Mouse (Mus musculus) lung, postnatal 0 days (tissue): Measurements from ENCODE around the gene Hps4. TPM values are rescaled to one million over a fixed set of nuclear protein-coding genes. Genes with fewer than 3 reads are reported as not detected.
A peak's percentile ranks its signal among the peaks of the same experiment; 100 is the strongest.

Experiments used
- ATAC-seq: fragments of 200-750 bp; cut with Nextera tagmentation; 2 replicates; pipeline ENCODE4 v1.8.0; 2017; ENCODE audit warnings: moderate library complexity
- DNase-seq: peaks from one replicate; pipeline ENCODE4 v3.0.0-alpha.2; 2016; ENCODE audit warnings: low spot score
- H3K27ac ChIP-seq: fragments of 300-500 bp; sonication (generic); 2 replicates; pipeline ENCODE4 v1.5.1; 2014; ENCODE audit warnings: antibody characterized with exemption, mild to moderate bottlenecking, low read length, mixed read lengths
- H3K27me3 ChIP-seq: fragments of 300-500 bp; sonication (generic); replicated peaks from 2 replicates; pipeline ENCODE4 v1.6.1; 2014; ENCODE audit warnings: low read length, mixed read lengths; ENCODE audit not compliant: insufficient read depth
- H3K36me3 ChIP-seq: fragments of 300-500 bp; sonication (generic); 2 replicates; pipeline ENCODE4 v1.6.1; 2014; ENCODE audit warnings: low read length, mixed read lengths; ENCODE audit not compliant: insufficient read depth
- H3K4me1 ChIP-seq: fragments of 300-500 bp; sonication (generic); 2 replicates; pipeline ENCODE4 v1.6.1; 2014; ENCODE audit warnings: antibody characterized with exemption, low read depth, low read length, mixed read lengths; ENCODE audit not compliant: insufficient read depth
- H3K4me2 ChIP-seq: fragments of 300-500 bp; sonication (generic); replicated peaks from 2 replicates; pipeline ENCODE4 v1.6.1; 2014; ENCODE audit warnings: low read depth, mild to moderate bottlenecking, low read length, moderate library complexity, mixed read lengths
- H3K4me3 ChIP-seq: fragments of 300-500 bp; sonication (generic); 2 replicates; pipeline ENCODE4 v1.5.1; 2014; ENCODE audit warnings: low read depth, low read length
- H3K9ac ChIP-seq: fragments of 300-500 bp; sonication (generic); replicated peaks from 2 replicates; pipeline ENCODE4 v1.6.1; 2014; ENCODE audit warnings: low read depth, mild to moderate bottlenecking
- H3K9me3 ChIP-seq: fragments of 300-500 bp; sonication (generic); 2 replicates; pipeline ENCODE4 v1.6.1; 2016; ENCODE audit warnings: low read length, mixed read lengths
- CTCF ChIP-seq: IDR thresholded peaks from 2 replicates; pipeline ENCODE4 v1.5.1; 2016; ENCODE audit warnings: antibody characterized with exemption, mild to moderate bottlenecking
- EP300 ChIP-seq: IDR thresholded peaks from 2 replicates; pipeline ENCODE4 v1.6.1; 2016; ENCODE audit warnings: antibody characterized with exemption, mild to moderate bottlenecking, control low read depth
- WGBS: fragments of 180-500 bp; shearing (Covaris S2); extraction: QIAGEN DNeasy Blood & Tissue Kit; methylation state at CpG from one replicate; pipeline ENCODE4 v1.1.7; 2014; 5-methylcytosine and 5-hydroxymethylcytosine counted together
- polyA plus RNA-seq: library from polyadenylated mRNA; unstranded; fragments of >200 nt; fragmentation: Nextera tagmentation; extraction: Ambion mirVana; gene quantifications from 2 replicates; pipeline ENCODE4 v1.2.1, GENCODE M21; 2015

The Hps4 gene
- polyA plus RNA-seq, 1 experiment from 2014 or later, result 19.7 TPM

- Histone ChIP-seq H3K4me3 (no peak overlapping the region), H3K9ac (no peak overlapping the region), H3K4me2 (no peak overlapping the region), H3K27ac (no peak overlapping the region), H3K4me1 (no peaks in the 10 kb centered on the region), H3K36me3 (no peaks in the 10 kb centered on the region), H3K27me3 (no peaks in the 10 kb centered on the region), H3K9me3 (no peaks in the 10 kb centered on the region; the same call in 1 of the 2 replicates)
- WGBS, result 71% methylated on average over 5 of the region's 5 CpGs
- TF ChIP-seq CTCF, result no peak
- no peak for TF ChIP-seq EP300
- ATAC-seq (no peak), DNase-seq (no peak)
Measured at GRCm38 (mm10) chr5:112416673-112417072, 73.8 kb downstream of the Hps4 start.

- H3K27me3 ChIP-seq, result no peaks in the 10 kb centered on the region
Measured at GRCm38 (mm10) chr5:112418023-112418422, 75.1 kb downstream of the Hps4 start.

GRCm38 (mm10) chr5:112419535-112419934, 76.7 kb downstream of the Hps4 start:
- Histone ChIP-seq H3K4me3 (no peak overlapping the region), H3K9ac (no peak overlapping the region), H3K36me3 (no peaks in the 10 kb centered on the region), H3K9me3 (no peaks in the 10 kb centered on the region), H3K4me2 (no peak overlapping the region), H3K4me1 (no peaks in the 10 kb centered on the region), H3K27ac (no peak overlapping the region), H3K27me3 (no peaks in the 10 kb centered on the region)
- no peak for ATAC-seq
- 28% methylated on average over 12 of the region's 12 CpGs for whole genome bisulfite sequencing
- TF ChIP-seq EP300 (no peak), CTCF (no peak)
- DNase-seq, result no peak

More at GRCm38 (mm10) chr5:112418023-112418422, 75.1 kb downstream of the Hps4 start:
- Histone ChIP-seq H3K4me1 (no peaks in the 10 kb centered on the region), H3K4me3 (no peak overlapping the region), H3K9ac (no peak overlapping the region), H3K4me2 (no peak overlapping the region), H3K27ac (no peak overlapping the region), H3K36me3 (no peaks in the 10 kb centered on the region), H3K9me3 (no peaks in the 10 kb centered on the region; the same call in 1 of the 2 replicates)
- WGBS, result 53% methylated on average over 4 of the region's 4 CpGs
- ATAC-seq (no peak), DNase-seq (no peak)
- no peak for TF ChIP-seq EP300
- no peak for TF ChIP-seq CTCF

- Histone ChIP-seq H3K4me2 (no peak overlapping the region), H3K27me3 (0 out of 2 replicates have a peak, but pooled peaks cover 3% of the 10 kb centered on the region), H3K9ac (no peak overlapping the region), H3K27ac (no peak overlapping the region), H3K9me3 (no peaks in the 10 kb centered on the region), H3K4me1 (no peaks in the 10 kb centered on the region), H3K4me3 (no peak overlapping the region), H3K36me3 (no peaks in the 10 kb centered on the region)
- no peak for DNase-seq
- WGBS, result 67% methylated on average over 7 of the region's 7 CpGs
- TF ChIP-seq CTCF (no peak), EP300 (no peak)
- no peak for ATAC-seq
Measured at GRCm38 (mm10) chr5:112426635-112427034, 83.8 kb downstream of the Hps4 start.

- H3K4me2 ChIP-seq, result no peak overlapping the region
- ATAC-seq (no peak), DNase-seq (peak; percentile 40)
- H3K4me3 ChIP-seq, result no peak overlapping the region
- no peaks in the 10 kb centered on the region for H3K4me1 ChIP-seq
- H3K9me3 ChIP-seq, result no peaks in the 10 kb centered on the region
- H3K27me3 ChIP-seq, result 0 out of 2 replicates have a peak, but pooled peaks cover 3% of the 10 kb centered on the region
- 28% methylated on average over 2 of the region's 2 CpGs for WGBS
- H3K27ac ChIP-seq, result no peak overlapping the region
- no peaks in the 10 kb centered on the region for H3K36me3 ChIP-seq
- peak; percentile 82 for TF ChIP-seq CTCF
- no peak for TF ChIP-seq EP300
- H3K9ac ChIP-seq, result no peak overlapping the region
Measured at GRCm38 (mm10) chr5:112427283-112427682, 84.4 kb downstream of the Hps4 start.

Other genes starting within 250 kb of the Hps4 start
- 0.87 and 1.5 TPM in 2 replicates for gene Cryba4, start 90.6 kb upstream of the Hps4 start, polyA plus RNA-seq
- gene Crybb1, start 87.3 kb upstream of the Hps4 start, polyA plus RNA-seq, result 1.4 and 1.7 TPM in 2 replicates
- gene Tpst2, start 66.4 kb upstream of the Hps4 start, polyA plus RNA-seq, result 96.8 and 106 TPM in 2 replicates
- gene Tfip11, start 16.7 kb upstream of the Hps4 start, polyA plus RNA-seq, result 16.0 and 16.7 TPM in 2 replicates
- gene Srrd, start within 50 bp of the Hps4 start, polyA plus RNA-seq, result 21.3 and 21.9 TPM in 2 replicates
- gene Gm6583, start 12.9 kb downstream of the Hps4 start, polyA plus RNA-seq, result 0.25 and 0.31 TPM in 2 replicates
- 1.9 and 2.0 TPM in 2 replicates for gene Asphd2, start 51.8 kb downstream of the Hps4 start, polyA plus RNA-seq
- not detected in 2 replicates for gene Gm6588, start 106.3 kb downstream of the Hps4 start, polyA plus RNA-seq
- gene Sez6l, start 234.1 kb downstream of the Hps4 start, polyA plus RNA-seq, result 0.11 and 0.13 TPM in 2 replicates